Mouse (Mus musculus): ENCODE results near the gene Inpp5b. TPM values are rescaled to one million over a fixed set of nuclear protein-coding genes. Genes with fewer than 3 reads are reported as not detected.
A peak's percentile ranks its signal among the peaks of the same experiment; 100 is the strongest.

The Inpp5b gene
- total and polyA plus RNA-seq, 2 experiments from 2014 or later, result 14.3 to 20.5 TPM

DNA sequence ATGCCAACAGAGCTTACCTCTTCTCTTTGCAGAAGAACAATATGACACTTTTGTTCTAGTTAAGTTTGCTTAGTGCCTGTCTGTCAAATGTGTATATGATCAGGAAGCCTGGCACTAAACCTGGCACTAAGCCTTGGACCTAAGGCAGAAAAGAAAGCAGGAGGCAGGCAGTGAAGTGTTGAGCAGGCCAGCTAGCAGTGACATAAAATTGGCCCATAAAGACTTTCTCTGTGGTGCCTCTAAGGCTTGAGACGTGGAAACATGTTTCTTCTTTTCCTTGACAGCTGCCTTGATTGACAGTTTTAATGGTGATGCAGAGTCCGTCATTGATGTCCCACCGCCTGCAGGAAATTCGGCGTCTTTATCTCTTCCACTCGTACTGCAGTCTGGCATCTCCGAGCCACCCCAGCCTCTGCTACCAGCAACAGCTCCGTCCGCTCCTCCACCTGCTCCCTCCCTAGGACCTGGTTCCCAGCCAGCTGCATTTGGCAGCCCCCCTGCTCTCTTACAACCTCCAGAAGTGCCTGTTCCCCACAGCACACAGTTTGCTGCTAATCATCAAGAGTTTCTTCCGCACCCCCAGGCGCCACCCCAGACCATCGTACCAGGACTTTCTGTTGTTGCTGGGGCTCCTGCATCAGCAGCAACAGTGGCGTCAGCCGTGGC is 96.5 kb downstream of the Inpp5b start:
- WGBS, result 85% methylated on average over 14 of the region's 14 CpGs
- Histone ChIP-seq H3K9me3 (ENCODE audit: low read length) (no peaks in the 10 kb centered on the region), H3K4me3 (ENCODE audit: low read depth, low read length) (no peak overlapping the region), H3K9ac (replicated peaks; ENCODE audit: low read length, poor library complexity, severe bottlenecking) (no peak overlapping the region), H3K27me3 (ENCODE audit: insufficient read depth, low read length) (no peaks in the 10 kb centered on the region), H3K4me1 (ENCODE audit: insufficient read depth, low read length) (no peaks in the 10 kb centered on the region), H3K27ac (ENCODE audit: low read depth, low read length) (no peak overlapping the region), H3K4me2 (ENCODE audit: low read depth, low read length, poor library complexity, severe bottlenecking) (no peak overlapping the region), H3K36me3 (ENCODE audit: insufficient read depth, low read length) (peaks cover 36% of the 10 kb centered on the region)
- ATAC-seq (ENCODE audit: low FRiP score) (no peak), DNase-seq (ENCODE audit: low spot score) (peak; percentile 36)
- no peak for TF ChIP-seq CTCF (IDR thresholded peaks at IDR 0.05)

GRCm38 (mm10) chr4:124840998-124841397 is 99.3 kb downstream of the Inpp5b start:
- peak; percentile 43 for TF ChIP-seq CTCF (IDR thresholded peaks at IDR 0.05)
- Histone ChIP-seq H3K27ac (ENCODE audit: low read depth, low read length) (no peak overlapping the region), H3K4me2 (ENCODE audit: low read depth, low read length, poor library complexity, severe bottlenecking) (no peak overlapping the region), H3K9me3 (ENCODE audit: low read length) (no peaks in the 10 kb centered on the region), H3K36me3 (ENCODE audit: insufficient read depth, low read length) (peaks cover 38% of the 10 kb centered on the region), H3K27me3 (ENCODE audit: insufficient read depth, low read length) (no peaks in the 10 kb centered on the region), H3K4me3 (ENCODE audit: low read depth, low read length) (no peak overlapping the region), H3K4me1 (ENCODE audit: insufficient read depth, low read length) (no peaks in the 10 kb centered on the region), H3K9ac (replicated peaks; ENCODE audit: low read length, poor library complexity, severe bottlenecking) (no peak overlapping the region)
- ATAC-seq (ENCODE audit: low FRiP score), result no peak
- 100% methylated on average over 1 of the region's 1 CpGs for WGBS
- no peak for DNase-seq (ENCODE audit: low spot score)

- H3K4me3 ChIP-seq (ENCODE audit: low read depth, low read length), result no peak overlapping the region
- H3K4me1 ChIP-seq (ENCODE audit: insufficient read depth, low read length), result 0 out of 2 replicates have a peak, but pooled peaks cover 2% of the 10 kb centered on the region
- ATAC-seq (ENCODE audit: low FRiP score), result peak; percentile 48; the same call in 1 of the 2 replicates
- H3K4me2 ChIP-seq (ENCODE audit: low read depth, low read length, poor library complexity, severe bottlenecking), result no peak overlapping the region
- peak; percentile 30 for DNase-seq (ENCODE audit: low spot score)
- H3K27me3 ChIP-seq (ENCODE audit: insufficient read depth, low read length), result no peaks in the 10 kb centered on the region
- H3K9ac ChIP-seq (replicated peaks; ENCODE audit: low read length, poor library complexity, severe bottlenecking), result no peak overlapping the region
- H3K36me3 ChIP-seq (ENCODE audit: insufficient read depth, low read length), result peaks cover 27% of the 10 kb centered on the region
- H3K27ac ChIP-seq (ENCODE audit: low read depth, low read length), result no peak overlapping the region
- WGBS, result 53% methylated on average over 11 of the region's 11 CpGs
- no peaks in the 10 kb centered on the region for H3K9me3 ChIP-seq (ENCODE audit: low read length)
- peak; percentile 80 for TF ChIP-seq CTCF (IDR thresholded peaks at IDR 0.05)
These were observed 101.8 kb downstream of the Inpp5b start for GRCm38 (mm10) chr4:124843493-124843892.

DNA sequence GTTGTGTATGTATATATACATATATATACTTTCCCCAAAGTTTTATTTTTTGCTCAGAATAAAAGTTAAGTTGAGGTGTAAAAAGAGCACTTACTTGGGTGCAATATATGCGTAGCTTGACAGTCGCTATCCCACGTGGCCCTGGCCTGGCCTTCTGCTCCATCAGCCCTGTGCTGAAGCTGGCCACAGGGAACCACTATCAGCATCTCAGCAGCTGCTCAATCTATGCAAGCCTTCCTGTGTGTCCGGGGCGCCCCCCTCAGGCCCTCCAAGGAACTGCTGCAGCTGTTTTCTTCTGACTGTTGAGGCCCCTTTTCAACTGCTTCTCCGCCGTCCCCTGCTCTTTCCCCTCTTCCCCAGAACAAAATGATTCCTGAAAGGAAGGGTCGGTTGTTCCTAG is 105.9 kb downstream of the Inpp5b start:
- H3K36me3 ChIP-seq (ENCODE audit: insufficient read depth, low read length), result peaks cover 12% of the 10 kb centered on the region
- peak; percentile 85 for DNase-seq (ENCODE audit: low spot score)
- H3K9ac ChIP-seq (replicated peaks; ENCODE audit: low read length, poor library complexity, severe bottlenecking), result no peak overlapping the region
- TF ChIP-seq CTCF (IDR thresholded peaks at IDR 0.05), result peak; percentile 88
- no peaks in the 10 kb centered on the region for H3K27me3 ChIP-seq (ENCODE audit: insufficient read depth, low read length)
- no peak overlapping the region; the same call in 1 of the 2 replicates for H3K27ac ChIP-seq (ENCODE audit: low read depth, low read length)
- H3K4me3 ChIP-seq (ENCODE audit: low read depth, low read length), result no peak overlapping the region
- no peak overlapping the region for H3K4me2 ChIP-seq (ENCODE audit: low read depth, low read length, poor library complexity, severe bottlenecking)
- no peaks in the 10 kb centered on the region for H3K9me3 ChIP-seq (ENCODE audit: low read length)
- H3K4me1 ChIP-seq (ENCODE audit: insufficient read depth, low read length), result peaks cover 13% of the 10 kb centered on the region
- ATAC-seq (ENCODE audit: low FRiP score), result no peak
- 4% methylated on average over 8 of the region's 8 CpGs for WGBS

DNA sequence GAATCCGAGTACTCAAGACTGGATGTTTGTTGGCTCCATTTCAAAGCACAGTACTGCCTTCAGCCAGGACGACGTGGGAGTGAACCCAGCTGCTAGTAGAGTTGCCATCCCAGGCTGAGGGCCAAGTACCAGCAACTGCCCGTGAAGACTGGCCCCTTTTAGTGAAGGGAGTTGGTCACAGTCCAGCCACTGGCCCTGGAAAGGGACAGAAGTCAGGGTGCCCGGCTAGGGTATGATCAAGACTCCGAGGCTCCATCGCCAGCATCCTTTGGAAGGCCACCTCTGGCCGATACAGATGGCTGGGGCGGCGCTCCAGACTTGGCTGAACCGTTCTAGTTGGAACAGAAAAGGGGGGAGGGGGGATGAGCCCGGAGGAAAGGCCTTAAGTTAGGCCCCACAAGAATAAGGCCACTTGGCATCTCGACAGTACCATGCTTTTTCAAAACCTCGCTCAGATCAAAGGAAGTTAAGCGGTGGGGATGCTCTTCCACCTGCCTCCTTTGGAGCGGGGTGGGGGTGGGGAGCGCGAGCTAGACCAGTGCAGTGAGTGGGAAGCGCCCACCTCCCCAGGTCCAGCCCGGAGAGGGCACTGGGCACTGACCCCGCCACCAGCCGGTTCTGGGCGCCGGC is 108.1 kb downstream of the Inpp5b start:
- ATAC-seq (ENCODE audit: low FRiP score) (peak; percentile 58), DNase-seq (ENCODE audit: low spot score) (peak; percentile 95)
- peaks cover 18% of the 10 kb centered on the region for H3K36me3 ChIP-seq (ENCODE audit: insufficient read depth, low read length)
- no peak for TF ChIP-seq CTCF (IDR thresholded peaks at IDR 0.05)
- H3K27me3 ChIP-seq (ENCODE audit: insufficient read depth, low read length), result no peaks in the 10 kb centered on the region
- H3K4me2 ChIP-seq (ENCODE audit: low read depth, low read length, poor library complexity, severe bottlenecking), result peak overlapping the region; percentile 85
- H3K4me3 ChIP-seq (ENCODE audit: low read depth, low read length), result peak overlapping the region; percentile 92
- H3K27ac ChIP-seq (ENCODE audit: low read depth, low read length), result peak overlapping the region; percentile 93
- H3K4me1 ChIP-seq (ENCODE audit: insufficient read depth, low read length), result peaks cover 13% of the 10 kb centered on the region
- H3K9ac ChIP-seq (replicated peaks; ENCODE audit: low read length, poor library complexity, severe bottlenecking), result peak overlapping the region; percentile 87
- no peaks in the 10 kb centered on the region for H3K9me3 ChIP-seq (ENCODE audit: low read length)
- WGBS, result 2% methylated on average over 24 of the region's 24 CpGs

DNA sequence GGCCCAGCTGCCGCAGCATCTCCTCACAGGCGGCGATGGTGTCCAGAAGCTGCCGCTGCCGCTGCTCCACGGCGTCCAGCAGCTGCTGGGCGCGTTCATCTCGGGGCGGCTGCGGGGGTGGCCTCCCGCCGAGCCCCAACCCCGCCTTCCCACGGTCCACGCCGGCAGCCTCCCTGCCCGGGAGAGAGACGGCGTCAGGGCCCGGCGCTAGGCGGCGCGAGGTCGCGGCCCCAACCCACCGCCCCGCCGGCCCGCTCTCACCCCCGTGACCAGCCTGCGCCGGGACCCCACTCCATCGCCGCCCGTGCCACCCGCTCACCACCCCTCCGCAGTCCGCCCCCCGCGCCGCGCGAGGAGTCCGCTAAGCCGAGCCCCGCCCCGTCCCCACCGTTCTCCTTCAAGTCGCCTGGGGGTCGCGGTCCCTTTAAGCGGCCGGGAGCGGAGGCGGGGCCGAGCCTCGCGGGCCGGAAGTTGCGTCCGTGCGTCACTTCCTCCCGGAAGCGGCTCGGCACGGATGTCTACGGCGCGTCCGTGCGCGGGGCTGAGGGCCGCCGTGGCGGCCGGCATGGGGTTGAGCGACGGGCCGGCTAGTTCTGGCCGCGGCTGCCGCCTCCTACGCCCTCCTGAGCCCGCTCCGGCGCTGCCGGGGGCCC is 108.7 kb downstream of the Inpp5b start, which contains the start of gene Yrdc:
Yrdc (plus strand) TSS at position 419 of the 653 bp plus-strand sequence.
- ATAC-seq (ENCODE audit: low FRiP score) (peak; percentile 91), DNase-seq (ENCODE audit: low spot score) (peak; percentile 96)
- H3K27me3 ChIP-seq (ENCODE audit: insufficient read depth, low read length), result no peaks in the 10 kb centered on the region
- H3K9ac ChIP-seq (replicated peaks; ENCODE audit: low read length, poor library complexity, severe bottlenecking), result peak within 1 kb of the TSS; percentile 87
- WGBS, result under 1% methylated on average over 72 of the region's 90 CpGs
- peak within 1 kb of the TSS; percentile 93 for H3K27ac ChIP-seq (ENCODE audit: low read depth, low read length)
- H3K4me3 ChIP-seq (ENCODE audit: low read depth, low read length), result peak within 1 kb of the TSS; percentile 92
- H3K4me2 ChIP-seq (ENCODE audit: low read depth, low read length, poor library complexity, severe bottlenecking), result peak within 1 kb of the TSS; percentile 85
- H3K9me3 ChIP-seq (ENCODE audit: low read length), result no peaks in the 10 kb centered on the region
- TF ChIP-seq CTCF (IDR thresholded peaks at IDR 0.05), result peak; percentile 20; the same call in 1 of the 2 replicates
- H3K4me1 ChIP-seq (ENCODE audit: insufficient read depth, low read length), result peaks cover 13% of the 10 kb centered on the region
- H3K36me3 ChIP-seq (ENCODE audit: insufficient read depth, low read length), result peaks cover 21% of the 10 kb centered on the region

MicroRNAs within 50 kb of the gene (microRNA counts, 519-probe panel; counts per million panel counts)
- microRNA mmu-miR-697 (528 counts per million, percentile 58 among the panel's probes with 10 or more counts), microRNA mmu-miR-698 (528 counts per million, percentile 58 among the panel's probes with 10 or more counts)

Small RNA genes lying within 50 kb of the gene (microRNA-seq; reads per million reads assigned to microRNA genes)
- gene Gm24721 (ENCODE audit: borderline number of aligned reads), result not detected
- gene Mir697 (ENCODE audit: borderline number of aligned reads), result not detected
- gene Mir698 (ENCODE audit: borderline number of aligned reads), result not detected

Other genes starting within 250 kb of the Inpp5b start
- gene 3100002H09Rik, start 131.0 kb upstream of the Inpp5b start, total RNA-seq (2014; rRNA removed), result not detected in 2 replicates
- 0.19 TPM in 1 of 2 replicates, not detected in the other for gene 3100002H09Rik, start 131.0 kb upstream of the Inpp5b start, polyA plus RNA-seq (2015; fragmentation: Nextera tagmentation; extraction: Ambion mirVana)
- gene Pou3f1, start 85.0 kb upstream of the Inpp5b start, total RNA-seq (2014; rRNA removed), result 17.7 and 19.8 TPM in 2 replicates
- gene Pou3f1, start 85.0 kb upstream of the Inpp5b start, polyA plus RNA-seq (2015; fragmentation: Nextera tagmentation; extraction: Ambion mirVana), result 11.4 and 11.5 TPM in 2 replicates
- gene Utp11, start 48.2 kb upstream of the Inpp5b start, total RNA-seq (2014; rRNA removed), result 10.3 and 10.9 TPM in 2 replicates
- 30.7 and 31.7 TPM in 2 replicates for gene Utp11, start 48.2 kb upstream of the Inpp5b start, polyA plus RNA-seq (2015; fragmentation: Nextera tagmentation; extraction: Ambion mirVana)
- 5.0 and 6.9 TPM in 2 replicates for gene Fhl3, start 41.1 kb upstream of the Inpp5b start, total RNA-seq (2014; rRNA removed)
- 1.7 and 2.0 TPM in 2 replicates for gene Fhl3, start 41.1 kb upstream of the Inpp5b start, polyA plus RNA-seq (2015; fragmentation: Nextera tagmentation; extraction: Ambion mirVana)
- 32.8 and 34.3 TPM in 2 replicates for gene Sf3a3, start 27.1 kb upstream of the Inpp5b start, total RNA-seq (2014; rRNA removed)
- 73.8 and 75.9 TPM in 2 replicates for gene Sf3a3, start 27.1 kb upstream of the Inpp5b start, polyA plus RNA-seq (2015; fragmentation: Nextera tagmentation; extraction: Ambion mirVana)
- gene Mtf1, start 60.3 kb downstream of the Inpp5b start, total RNA-seq (2014; rRNA removed), result 7.0 and 15.5 TPM in 2 replicates
- 22.1 and 24.7 TPM in 2 replicates for gene Mtf1, start 60.3 kb downstream of the Inpp5b start, polyA plus RNA-seq (2015; fragmentation: Nextera tagmentation; extraction: Ambion mirVana)
- 54.5 and 78.4 TPM in 2 replicates for gene Yrdc, start 108.8 kb downstream of the Inpp5b start, total RNA-seq (2014; rRNA removed)
- gene Yrdc, start 108.8 kb downstream of the Inpp5b start, polyA plus RNA-seq (2015; fragmentation: Nextera tagmentation; extraction: Ambion mirVana), result 48.9 and 55.7 TPM in 2 replicates
- 163 and 181 TPM in 2 replicates for gene 1110065P20Rik, start 109.3 kb downstream of the Inpp5b start, total RNA-seq (2014; rRNA removed)
- 135 and 141 TPM in 2 replicates for gene 1110065P20Rik, start 109.3 kb downstream of the Inpp5b start, polyA plus RNA-seq (2015; fragmentation: Nextera tagmentation; extraction: Ambion mirVana)
- gene Maneal, start 120.3 kb downstream of the Inpp5b start, total RNA-seq (2014; rRNA removed), result 43.7 and 50.5 TPM in 2 replicates
- gene Maneal, start 120.3 kb downstream of the Inpp5b start, polyA plus RNA-seq (2015; fragmentation: Nextera tagmentation; extraction: Ambion mirVana), result 9.4 and 9.5 TPM in 2 replicates
- gene Epha10, start 139.0 kb downstream of the Inpp5b start, total RNA-seq (2014; rRNA removed), result 43.4 and 50.1 TPM in 2 replicates
- gene Epha10, start 139.0 kb downstream of the Inpp5b start, polyA plus RNA-seq (2015; fragmentation: Nextera tagmentation; extraction: Ambion mirVana), result 14.8 and 15.3 TPM in 2 replicates
- 15.6 and 21.7 TPM in 2 replicates for gene 9930104L06Rik, start 195.2 kb downstream of the Inpp5b start, total RNA-seq (2014; rRNA removed)
- gene 9930104L06Rik, start 195.2 kb downstream of the Inpp5b start, polyA plus RNA-seq (2015; fragmentation: Nextera tagmentation; extraction: Ambion mirVana), result 8.9 and 9.3 TPM in 2 replicates
- gene Cdca8, start 197.5 kb downstream of the Inpp5b start, total RNA-seq (2014; rRNA removed), result 3.0 and 6.3 TPM in 2 replicates
- 10.3 and 14.8 TPM in 2 replicates for gene Cdca8, start 197.5 kb downstream of the Inpp5b start, polyA plus RNA-seq (2015; fragmentation: Nextera tagmentation; extraction: Ambion mirVana)
- gene Rspo1, start 244.6 kb downstream of the Inpp5b start, total RNA-seq (2014; rRNA removed), result 2.5 and 3.0 TPM in 2 replicates
- gene Rspo1, start 244.6 kb downstream of the Inpp5b start, polyA plus RNA-seq (2015; fragmentation: Nextera tagmentation; extraction: Ambion mirVana), result 1.2 and 1.8 TPM in 2 replicates

All from midbrain, postnatal 0 days (tissue).